Mouse (Mus musculus) left cerebral cortex, adult 9 months (tissue): Measurements from ENCODE around the gene Serinc5.
"Not testable (repeated sequence)": the region's sequence is repeated elsewhere in the genome, so short reads cannot be mapped to it uniquely, and the experiment has no call there.

Experiments
- DNase-seq, 2 experiments: peaks; one replicate each; pipeline ENCODE4 v3.0.0; 2022; ENCODE audit warnings: low spot score in 2 of 2

Gene Serinc5

DNA sequence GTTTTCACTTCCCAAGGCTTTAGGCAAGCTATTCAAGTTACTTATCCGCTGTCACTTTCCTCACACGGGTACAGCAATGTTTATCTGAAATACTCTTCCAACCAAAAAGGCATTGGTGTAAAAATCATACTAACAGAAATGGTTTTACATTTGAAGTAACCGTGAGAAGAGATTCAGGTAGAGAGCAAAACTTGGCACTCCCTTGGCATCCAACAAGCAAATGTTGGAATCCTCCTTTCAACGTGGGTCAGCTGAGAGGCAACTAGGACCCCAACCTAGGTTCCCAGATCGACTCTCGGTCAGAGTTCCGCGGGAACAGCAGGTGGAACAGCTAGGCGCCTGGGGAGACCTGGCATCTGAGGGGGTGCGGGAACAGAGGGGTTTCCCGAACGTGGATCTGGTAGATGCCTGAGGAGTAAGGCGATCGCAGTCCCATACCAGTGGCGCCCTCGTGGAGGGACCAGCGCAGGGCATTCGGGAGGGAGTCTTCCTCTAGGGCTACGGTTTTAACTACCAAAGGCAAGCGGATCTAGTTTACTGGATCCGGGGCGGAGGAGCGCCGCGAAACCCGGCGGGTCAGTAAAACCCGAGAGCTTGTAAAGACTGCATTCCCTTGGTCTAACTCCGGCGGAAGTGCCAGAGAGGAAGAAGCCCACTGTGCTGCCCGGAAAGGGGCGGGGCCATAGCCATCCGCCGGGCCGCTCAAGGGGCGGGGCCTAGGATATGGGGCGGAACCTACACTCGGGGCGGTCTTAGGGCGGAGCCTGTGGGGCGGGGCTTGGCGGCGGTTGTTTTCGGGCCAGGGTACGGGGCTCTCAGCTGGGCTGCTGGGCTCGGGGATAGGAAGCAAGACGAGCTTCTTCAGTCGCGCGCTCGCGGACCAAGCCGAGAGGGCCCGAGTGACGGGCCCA, at the start of gene Serinc5:
Gene Serinc5, plus strand, starts transcription at position 781 of the 911 bp plus-strand sequence.
- peak; percentile 89 to 95 for DNase-seq

- DNase-seq: no peak
These were observed 34.8 kb upstream of the Serinc5 start, which contains the start of gene Spz1 for GRCm38 (mm10) chr13:92576072-92576471. Gene Spz1 (minus strand): TSS chr13:92576172.

- DNase-seq: no peak
These were observed 34.2 kb upstream of the Serinc5 start for GRCm38 (mm10) chr13:92576688-92577087.

DNA sequence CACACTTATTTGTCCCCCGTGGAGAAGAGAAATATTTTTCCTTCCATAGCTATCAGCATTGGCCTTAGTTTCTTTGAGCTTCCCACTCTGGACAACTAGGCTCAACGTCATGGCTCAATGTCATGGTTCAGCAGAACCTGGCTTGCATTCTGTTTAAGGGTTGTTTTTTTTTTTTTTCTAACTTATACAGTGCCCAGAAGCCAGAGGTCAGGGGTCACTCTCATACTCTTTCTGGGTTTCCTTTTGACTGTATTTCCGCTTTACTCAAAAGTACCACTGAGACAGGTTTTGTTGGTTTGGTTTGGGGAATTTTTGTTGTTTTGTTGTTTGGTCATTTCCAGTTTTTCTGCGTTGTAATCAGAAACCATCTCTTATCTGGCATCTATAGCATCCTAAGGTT, 32.7 kb upstream of the Serinc5 start:
- no peak for DNase-seq

DNA sequence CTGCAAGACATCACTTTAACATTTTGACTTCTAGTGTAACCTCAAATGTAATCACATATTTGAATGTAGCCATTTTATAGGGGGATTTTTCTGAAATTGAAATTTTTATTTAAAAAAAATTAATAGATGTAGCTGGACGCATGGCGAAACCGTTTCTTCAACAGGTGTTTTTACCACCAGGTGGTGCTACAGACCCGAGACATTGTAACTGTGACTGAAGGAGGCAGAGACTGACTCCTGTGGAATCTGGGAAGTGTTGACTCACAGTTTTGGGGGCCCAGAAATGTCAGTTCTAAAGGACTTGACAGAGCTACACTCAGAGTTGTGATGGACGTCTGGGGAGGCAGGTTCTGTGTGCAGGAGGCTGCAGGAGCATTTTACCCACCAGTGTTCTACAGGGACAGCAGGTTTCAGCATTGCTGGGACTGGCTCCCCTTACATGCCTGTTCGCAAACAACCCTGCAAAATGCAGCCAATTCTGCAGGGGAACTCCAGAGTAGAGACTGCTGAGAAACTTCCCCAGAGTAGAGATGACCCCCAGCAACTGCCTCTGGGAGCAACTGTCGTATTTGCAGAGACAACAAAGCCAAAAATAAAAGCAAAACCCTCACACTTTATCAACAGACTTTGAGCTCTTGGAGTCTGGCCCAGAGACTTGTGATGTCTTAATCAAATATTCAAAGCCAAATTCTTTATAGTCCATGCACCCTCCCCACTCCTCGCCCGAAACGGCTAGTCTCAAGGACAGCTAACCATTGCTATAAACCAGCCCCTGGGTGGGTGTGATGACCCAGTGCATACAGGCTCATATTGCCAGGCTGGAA, 30.5 kb upstream of the Serinc5 start:
- DNase-seq: peak; percentile 9 to 79

DNA sequence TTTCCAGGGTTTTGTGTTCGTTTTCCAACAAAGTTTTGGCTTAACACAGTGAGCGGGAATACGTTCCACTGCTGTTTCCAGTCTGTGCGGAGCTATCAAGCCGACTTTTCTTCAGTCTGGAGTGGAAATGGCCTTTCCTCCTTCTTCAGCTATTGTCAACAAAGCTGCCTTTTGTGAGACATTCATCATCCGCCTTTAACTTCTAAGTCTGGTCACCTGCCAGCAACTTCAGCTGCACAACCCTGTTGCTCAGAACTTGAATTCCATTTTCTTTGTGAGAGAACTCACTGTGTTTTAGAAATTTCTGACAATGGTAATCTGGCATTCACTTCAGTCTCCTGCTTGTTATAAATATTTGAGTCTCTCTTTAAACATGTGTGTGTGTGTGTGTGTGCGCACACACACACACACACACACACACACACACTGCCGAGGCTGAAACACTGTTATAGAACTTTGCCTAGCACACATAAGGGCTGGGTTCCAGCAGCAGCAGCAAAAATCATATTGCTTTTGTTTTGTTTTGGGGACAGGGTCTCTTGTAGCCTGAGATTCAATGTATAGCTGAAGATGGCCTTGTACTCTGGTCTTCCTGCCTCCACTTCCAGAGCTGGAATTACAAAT, 26.7 kb upstream of the Serinc5 start:
- DNase-seq: no peak

GRCm38 (mm10) chr13:92588704-92589103, 22.2 kb upstream of the Serinc5 start:
- DNase-seq: no peak

DNA sequence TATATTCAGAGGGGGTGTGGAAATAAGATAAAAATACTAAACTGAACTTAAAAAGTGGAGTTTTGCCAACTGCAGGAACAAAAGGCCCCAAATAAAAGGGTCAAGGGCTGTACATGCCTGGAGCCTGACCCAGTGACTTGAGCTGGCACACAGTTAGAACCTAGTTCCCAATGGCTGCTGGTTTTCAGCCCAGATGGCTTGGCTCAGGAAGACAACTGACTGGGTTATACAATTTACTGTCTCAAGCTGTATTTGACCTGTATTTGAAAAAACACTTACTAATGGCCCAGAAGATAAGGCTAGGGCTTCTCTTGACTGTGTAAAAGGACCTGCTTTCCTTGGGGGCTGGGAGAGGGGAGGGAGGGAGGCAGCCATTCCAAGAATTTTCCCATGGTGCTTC, 21.6 kb upstream of the Serinc5 start:
- no peak for DNase-seq

- no peak for DNase-seq
These were observed 19.7 kb upstream of the Serinc5 start for GRCm38 (mm10) chr13:92591225-92591624.

DNA sequence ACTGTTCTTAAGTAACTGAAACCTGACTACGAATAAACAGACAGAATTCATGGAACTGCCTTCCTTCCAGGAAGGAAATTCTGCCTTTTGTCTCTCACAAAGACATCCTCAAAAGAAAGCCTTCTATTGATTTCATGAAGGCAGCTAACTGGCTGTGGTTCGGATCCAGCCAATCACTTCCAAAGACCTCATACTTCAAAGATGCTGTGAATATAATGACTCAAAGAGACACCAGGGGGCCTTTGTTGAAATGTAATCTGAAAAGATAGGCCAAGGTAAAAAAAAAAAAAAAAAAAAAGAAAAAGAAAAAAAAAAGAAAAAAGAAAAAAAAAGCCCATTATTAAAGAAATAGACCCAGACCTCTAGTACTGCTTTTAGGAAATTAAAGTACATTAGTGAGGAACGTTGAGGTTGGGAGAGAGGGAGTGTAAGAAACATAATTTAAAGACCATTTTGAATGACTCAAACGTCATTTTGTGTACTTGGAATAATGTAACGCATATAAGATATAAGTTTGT, 18.6 kb upstream of the Serinc5 start:
- no peak for DNase-seq

DNA sequence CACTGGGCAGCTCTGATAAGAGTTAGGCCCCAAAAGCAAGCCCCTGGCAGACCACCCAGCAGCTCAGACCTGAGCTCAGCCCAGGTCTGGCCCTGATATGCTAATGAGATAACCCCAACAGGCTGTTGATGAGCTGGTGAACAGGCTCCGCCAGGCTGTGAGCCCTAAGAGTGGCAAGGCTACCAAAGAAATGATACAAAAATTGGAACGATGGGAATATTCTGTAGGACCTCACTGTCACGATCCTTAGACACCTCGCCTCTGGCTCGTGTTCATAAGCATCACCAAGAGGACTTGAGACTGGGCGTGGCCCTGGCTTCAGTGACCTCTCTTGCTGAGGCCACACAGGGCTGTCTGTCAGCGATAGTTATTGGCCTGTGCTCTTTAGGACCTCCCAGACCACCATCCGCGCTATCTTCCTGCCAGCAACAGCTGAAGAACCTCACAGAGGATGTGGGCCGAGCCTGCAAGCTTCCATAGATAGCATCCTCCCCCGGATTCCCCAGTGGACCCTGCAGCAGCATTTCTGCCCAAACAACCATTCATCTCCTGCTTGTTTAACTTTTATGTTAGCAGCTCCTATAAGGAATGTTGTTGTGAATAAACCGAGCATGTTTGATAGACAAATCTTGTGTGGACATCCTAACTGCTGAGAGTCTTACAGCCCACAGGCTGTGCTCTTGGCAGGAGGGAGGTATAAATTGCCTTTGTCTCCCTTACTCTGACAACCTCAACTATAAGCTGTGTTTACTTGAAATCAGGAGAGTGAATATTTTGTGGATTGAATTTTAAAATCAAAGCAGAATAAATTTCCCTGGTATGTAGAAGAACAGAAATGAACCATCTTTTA, 17.9 kb upstream of the Serinc5 start:
- peak in 1 of 2 experiments; percentile 56 for DNase-seq

DNA sequence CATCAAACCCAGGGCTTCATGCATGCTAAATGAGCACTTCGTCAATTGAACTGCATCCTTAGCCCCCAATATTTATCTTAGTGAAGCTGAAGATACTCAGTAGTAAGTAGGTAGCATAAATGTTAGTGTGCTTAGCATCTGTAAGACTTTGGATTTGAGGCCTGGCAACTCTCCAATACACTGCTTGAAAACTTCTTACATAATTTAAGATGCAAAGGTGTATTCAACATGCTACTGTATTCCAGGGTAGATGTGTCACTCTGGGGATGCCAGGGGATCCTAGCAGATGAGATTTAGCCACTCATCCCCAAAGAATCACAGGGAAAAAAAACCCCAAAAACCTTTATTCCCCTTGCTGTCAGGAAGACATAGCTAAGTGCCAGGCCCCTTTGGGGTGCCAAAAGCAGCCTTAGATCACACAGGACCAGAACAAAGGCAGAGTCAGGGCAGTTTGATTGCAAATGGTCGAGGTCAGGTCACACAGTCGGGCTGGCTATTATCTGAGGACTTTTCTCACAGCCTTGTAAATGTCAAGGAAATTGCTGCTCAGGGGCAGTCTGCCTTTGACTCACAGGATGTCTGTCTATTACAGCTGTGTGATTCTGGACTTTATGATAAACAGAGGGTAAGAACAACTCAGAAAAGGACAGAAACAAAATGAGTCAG, 17.0 kb upstream of the Serinc5 start:
- no peak for DNase-seq

DNA sequence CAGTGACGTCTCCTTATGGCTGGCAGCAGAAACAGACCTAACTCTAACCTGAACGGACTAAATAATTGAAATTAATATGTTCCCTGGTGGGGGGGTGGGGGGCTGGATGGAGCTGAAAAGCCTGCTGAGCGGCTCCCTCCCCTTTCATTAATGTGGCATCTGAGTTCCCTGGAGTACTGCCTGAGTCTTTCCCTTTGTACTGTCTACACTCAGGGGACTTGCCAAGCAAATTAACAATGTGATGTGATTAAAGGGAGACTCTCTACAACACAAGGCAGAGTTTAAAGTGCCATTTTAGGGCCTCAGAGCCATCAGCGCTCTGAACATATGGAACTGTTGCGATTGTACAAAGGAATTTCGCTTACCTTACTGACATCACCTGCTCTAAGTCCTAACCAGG, 16.4 kb upstream of the Serinc5 start:
- no peak for DNase-seq

DNA sequence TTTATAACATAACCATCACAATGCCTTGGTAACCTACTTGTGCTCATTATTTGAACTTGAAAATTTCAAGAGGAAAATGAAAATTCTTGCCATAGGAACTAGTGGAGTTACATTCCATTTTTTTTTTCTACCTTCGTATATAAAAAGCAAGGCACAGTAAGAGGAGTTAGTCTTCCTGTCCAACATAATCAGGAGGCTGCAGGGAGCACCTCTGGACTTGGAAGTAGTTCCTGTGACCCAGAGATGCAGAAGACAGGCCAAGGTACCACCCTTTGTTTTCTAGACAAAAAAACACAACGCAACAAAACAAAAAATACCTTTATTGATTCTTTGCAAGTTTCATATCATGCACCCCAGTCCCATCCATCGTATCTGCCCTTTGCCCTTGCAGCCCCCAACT, 16.0 kb upstream of the Serinc5 start:
- no peak for DNase-seq

GRCm38 (mm10) chr13:92595424-92595823, 15.5 kb upstream of the Serinc5 start:
- no peak for DNase-seq

DNA sequence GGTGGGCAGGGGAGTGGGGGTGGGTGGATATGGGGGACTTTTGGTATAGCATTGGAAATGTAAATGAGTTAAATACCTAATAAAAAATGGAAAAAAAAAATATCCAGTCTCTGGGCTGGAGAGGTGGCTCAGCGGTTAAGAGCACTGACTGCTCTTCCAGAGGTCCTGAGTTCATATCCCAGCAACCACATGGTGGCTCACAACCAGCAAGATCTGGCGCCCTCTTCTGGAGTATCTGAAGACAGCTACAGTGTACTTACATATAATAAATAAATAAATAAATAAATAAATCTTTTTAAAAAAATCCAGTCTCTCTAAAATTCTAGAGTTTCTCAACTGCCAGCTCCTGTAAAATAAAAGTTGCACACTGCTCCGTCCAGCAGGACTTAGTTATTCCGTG, 5.6 kb upstream of the Serinc5 start:
- DNase-seq: not testable (repeated sequence)

DNA sequence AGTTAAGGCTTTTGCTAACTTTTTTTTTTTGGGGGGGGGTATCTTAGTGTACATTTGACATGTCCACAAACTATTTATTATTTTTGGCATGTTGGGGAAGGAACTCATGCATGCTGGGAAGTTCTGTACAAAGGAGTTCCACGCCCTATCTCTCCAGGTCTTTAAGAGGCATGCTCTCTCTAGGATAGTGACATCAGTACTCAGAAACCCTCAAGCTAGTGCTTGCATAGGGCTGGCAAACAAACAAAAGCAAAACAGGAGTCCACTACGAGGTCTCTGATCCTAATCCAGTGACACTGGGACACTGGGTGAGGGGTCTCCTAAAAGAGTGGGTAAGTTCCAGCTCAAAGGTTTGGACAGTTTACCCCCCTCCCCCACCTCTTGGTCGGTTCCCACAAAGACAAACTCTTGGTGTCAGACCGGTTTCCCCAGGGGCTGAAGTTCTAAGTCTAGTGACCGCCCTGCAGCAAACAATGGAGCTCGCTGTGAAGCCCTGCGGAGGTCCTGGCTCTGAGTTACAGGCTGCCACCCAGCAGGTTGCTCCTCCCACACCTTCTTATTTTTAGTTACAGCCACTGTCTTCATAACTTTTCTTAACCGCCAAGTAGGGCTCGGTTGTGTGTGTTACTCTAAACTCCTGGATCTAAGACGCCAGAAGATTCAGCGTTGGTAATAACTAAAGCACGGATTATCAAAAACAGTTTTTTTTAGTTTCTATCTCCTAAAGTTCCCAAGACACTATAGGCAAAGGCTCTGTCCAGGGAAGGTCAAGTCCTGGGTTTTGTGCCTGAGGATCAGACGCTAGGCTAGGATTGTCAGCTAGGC, 1.2 kb upstream of the Serinc5 start:
- DNase-seq: no peak

- DNase-seq: peak in 1 of 2 experiments; percentile 39
These were observed 428 bp downstream of the Serinc5 start for GRCm38 (mm10) chr13:92611254-92611784.

DNA sequence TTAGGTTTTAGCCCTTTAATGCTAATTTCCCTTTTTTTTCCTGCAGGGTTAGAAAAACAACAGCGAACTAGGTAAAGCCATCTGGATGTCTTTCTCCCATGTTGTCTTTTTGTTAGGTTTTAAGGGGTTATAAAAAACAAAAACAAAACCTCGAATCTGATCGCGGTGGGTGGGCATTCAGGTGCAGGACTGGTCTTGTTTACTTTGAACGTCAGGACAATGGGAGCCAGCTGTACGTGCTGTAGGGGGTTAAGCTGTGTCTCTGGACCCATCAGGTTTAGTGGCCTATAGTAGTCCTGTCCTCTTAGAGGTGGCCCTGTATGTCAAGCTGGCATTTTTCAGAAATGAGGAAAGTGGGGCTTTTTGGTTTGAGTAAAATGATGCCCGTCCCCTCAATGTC, 1.0 kb downstream of the Serinc5 start:
- no peak for DNase-seq
